Mouse (Mus musculus) midbrain, embryonic 14.5 days (tissue): ENCODE data around the gene Lce3c. TPM values are rescaled to one million over a fixed set of nuclear protein-coding genes. Genes with fewer than 3 reads are reported as not detected.

ENCODE experiments used
- ATAC-seq: fragments of 200-750 bp; cut with Nextera tagmentation; 2 replicates; pipeline ENCODE4 v1.8.0; 2017; ENCODE audit warnings: moderate number of reproducible peaks, moderate library complexity; ENCODE audit not compliant: low FRiP score, low TSS enrichment
- DNase-seq: peaks from one replicate; pipeline ENCODE4 v3.0.0-alpha.2; 2015
- H3K27ac ChIP-seq: fragments of 300-500 bp; sonication (generic); replicated peaks from 2 replicates; pipeline ENCODE4 v1.5.1; 2014; ENCODE audit warnings: mild to moderate bottlenecking, low read depth, low read length, moderate library complexity
- H3K27me3 ChIP-seq: fragments of 300-500 bp; sonication (generic); 2 replicates; pipeline ENCODE4 v1.6.1; 2014; ENCODE audit warnings: low read length, control low read depth, mixed read lengths; ENCODE audit not compliant: control insufficient read depth, insufficient read depth
- H3K36me3 ChIP-seq: fragments of 300-500 bp; sonication (generic); 2 replicates; pipeline ENCODE4 v1.6.1; 2014; ENCODE audit warnings: low read length, control low read depth; ENCODE audit not compliant: control insufficient read depth, insufficient read depth
- H3K4me1 ChIP-seq: fragments of 300-500 bp; sonication (generic); 2 replicates; pipeline ENCODE4 v1.6.1; 2014; ENCODE audit warnings: mild to moderate bottlenecking, antibody characterized with exemption, low read length, control low read depth; ENCODE audit not compliant: control insufficient read depth, insufficient read depth
- H3K4me2 ChIP-seq: fragments of 300-500 bp; sonication (generic); 2 replicates; pipeline ENCODE4 v1.6.1; 2014; ENCODE audit warnings: mild to moderate bottlenecking, low read length, moderate library complexity
- H3K4me3 ChIP-seq: fragments of 300-500 bp; sonication (generic); replicated peaks from 2 replicates; pipeline ENCODE4 v1.5.1; 2014; ENCODE audit warnings: low read depth, low read length
- H3K9ac ChIP-seq: fragments of 300-500 bp; sonication (generic); replicated peaks from 2 replicates; pipeline ENCODE4 v1.6.1; 2014; ENCODE audit warnings: mild to moderate bottlenecking, low read length, moderate library complexity
- H3K9me3 ChIP-seq: fragments of 300-500 bp; sonication (generic); 2 replicates; pipeline ENCODE4 v1.6.1; 2016; ENCODE audit warnings: low read length, control low read depth, mixed read lengths; ENCODE audit not compliant: control insufficient read depth
- WGBS: fragments of 180-500 bp; shearing (Covaris S2); extraction: QIAGEN DNeasy Blood & Tissue Kit; methylation state at CpG from one replicate; pipeline ENCODE4 v1.1.7; 2014; 5-methylcytosine and 5-hydroxymethylcytosine counted together
- polyA plus RNA-seq: library from polyadenylated mRNA; unstranded; fragments of >200 nt; fragmentation: Nextera tagmentation; extraction: Ambion mirVana; gene quantifications from 2 replicates; pipeline ENCODE4 v1.2.1, GENCODE M21; 2014

The Lce3c gene
- polyA plus RNA-seq, 1 experiment from 2014 or later: not detected

- H3K4me1 ChIP-seq: no peaks in the 10 kb centered on the region
- no peak for DNase-seq
- ATAC-seq: no peak
- H3K27ac ChIP-seq: no peak within 1 kb of the TSS
- H3K9ac ChIP-seq: no peak within 1 kb of the TSS
- no peak within 1 kb of the TSS for H3K4me2 ChIP-seq
- no peaks in the 10 kb centered on the region for H3K9me3 ChIP-seq
- H3K4me3 ChIP-seq: no peak within 1 kb of the TSS
- 86% methylated on average over 1 of the region's 1 CpGs for WGBS
- H3K36me3 ChIP-seq: no peaks in the 10 kb centered on the region
- no peaks in the 10 kb centered on the region for H3K27me3 ChIP-seq
Measured at GRCm38 (mm10) chr3:92957090-92957489, 12.8 kb downstream of the Lce3c start, which contains the start of gene Lce3d. Gene Lce3d, plus strand, starts transcription at chr3:92957390.

GRCm38 (mm10) chr3:92966761-92967160 lies 22.5 kb downstream of the Lce3c start, which contains the start of gene Lce3e:
Gene Lce3e, plus strand, starts transcription at chr3:92967061.
- H3K4me3 ChIP-seq: no peak within 1 kb of the TSS
- no peaks in the 10 kb centered on the region for H3K9me3 ChIP-seq
- H3K36me3 ChIP-seq: no peaks in the 10 kb centered on the region
- WGBS: 92% methylated on average over 2 of the region's 2 CpGs
- H3K9ac ChIP-seq: no peak within 1 kb of the TSS
- no peaks in the 10 kb centered on the region for H3K4me1 ChIP-seq
- no peak within 1 kb of the TSS for H3K27ac ChIP-seq
- no peak for ATAC-seq
- no peak for DNase-seq
- no peaks in the 10 kb centered on the region for H3K27me3 ChIP-seq
- H3K4me2 ChIP-seq: no peak within 1 kb of the TSS

GRCm38 (mm10) chr3:92978484-92978883 lies 34.2 kb downstream of the Lce3c start:
- H3K9me3 ChIP-seq: no peaks in the 10 kb centered on the region
- H3K4me3 ChIP-seq: no peak overlapping the region
- DNase-seq: no peak
- no peak overlapping the region for H3K9ac ChIP-seq
- H3K36me3 ChIP-seq: no peaks in the 10 kb centered on the region
- no peak overlapping the region for H3K4me2 ChIP-seq
- H3K27ac ChIP-seq: no peak overlapping the region
- H3K4me1 ChIP-seq: no peaks in the 10 kb centered on the region
- H3K27me3 ChIP-seq: no peaks in the 10 kb centered on the region
- no peak for ATAC-seq
- 71% methylated on average over 2 of the region's 2 CpGs for WGBS

- Histone ChIP-seq H3K4me2 (no peak within 1 kb of the TSS), H3K9ac (no peak within 1 kb of the TSS), H3K9me3 (no peaks in the 10 kb centered on the region), H3K36me3 (no peaks in the 10 kb centered on the region), H3K27me3 (no peaks in the 10 kb centered on the region), H3K4me1 (no peaks in the 10 kb centered on the region), H3K4me3 (no peak within 1 kb of the TSS), H3K27ac (no peak within 1 kb of the TSS)
- ATAC-seq (no peak), DNase-seq (no peak)
Measured at GRCm38 (mm10) chr3:92991926-92992325, 47.6 kb downstream of the Lce3c start, which contains the start of gene Lce3f. Gene Lce3f, plus strand, starts transcription at chr3:92992226.

Other genes with a start within 250 kb of the Lce3c start
- not detected in 2 replicates for gene Lce1e, start 235.4 kb upstream of the Lce3c start, polyA plus RNA-seq
- not detected in 2 replicates for gene Lce1f, start 224.1 kb upstream of the Lce3c start, polyA plus RNA-seq
- gene Gm38119, start 205.4 kb upstream of the Lce3c start, polyA plus RNA-seq: not detected in 2 replicates
- not detected in 2 replicates for gene Lce1g, start 192.1 kb upstream of the Lce3c start, polyA plus RNA-seq
- gene Lce1h, start 179.4 kb upstream of the Lce3c start, polyA plus RNA-seq: not detected in 2 replicates
- gene Lce1i, start 165.6 kb upstream of the Lce3c start, polyA plus RNA-seq: not detected in 2 replicates
- gene Lce1j, start 154.0 kb upstream of the Lce3c start, polyA plus RNA-seq: not detected in 2 replicates
- gene Lce1k, start 136.6 kb upstream of the Lce3c start, polyA plus RNA-seq: not detected in 2 replicates
- gene Kprp, start 117.2 kb upstream of the Lce3c start, polyA plus RNA-seq: not detected in 2 replicates
- gene Lce1l, start 93.2 kb upstream of the Lce3c start, polyA plus RNA-seq: not detected in 2 replicates
- gene 2310050C09Rik, start 74.3 kb upstream of the Lce3c start, polyA plus RNA-seq: not detected in 2 replicates
- not detected in 2 replicates for gene Lce3a, start 18.3 kb upstream of the Lce3c start, polyA plus RNA-seq
- gene Lce3b, start 11.5 kb upstream of the Lce3c start, polyA plus RNA-seq: not detected in 2 replicates
- gene Lce3d, start 12.9 kb downstream of the Lce3c start, polyA plus RNA-seq: not detected in 2 replicates
- not detected in 2 replicates for gene Lce3e, start 22.6 kb downstream of the Lce3c start, polyA plus RNA-seq
- not detected in 2 replicates for gene Lce3f, start 47.7 kb downstream of the Lce3c start, polyA plus RNA-seq
- 0.63 and 2.5 TPM in 2 replicates for gene Crct1, start 71.2 kb downstream of the Lce3c start, polyA plus RNA-seq
- gene Lce1m, start 74.6 kb downstream of the Lce3c start, polyA plus RNA-seq: not detected in 2 replicates
- not detected in 2 replicates for gene Gm4858, start 124.3 kb downstream of the Lce3c start, polyA plus RNA-seq
- not detected in 2 replicates for gene Crnn, start 200.3 kb downstream of the Lce3c start, polyA plus RNA-seq